Mouse (Mus musculus): Measurements from ENCODE around the gene Sult2b1.
A peak's percentile ranks its signal among the peaks of the same experiment; 100 is the strongest.

Gene Sult2b1

DNA sequence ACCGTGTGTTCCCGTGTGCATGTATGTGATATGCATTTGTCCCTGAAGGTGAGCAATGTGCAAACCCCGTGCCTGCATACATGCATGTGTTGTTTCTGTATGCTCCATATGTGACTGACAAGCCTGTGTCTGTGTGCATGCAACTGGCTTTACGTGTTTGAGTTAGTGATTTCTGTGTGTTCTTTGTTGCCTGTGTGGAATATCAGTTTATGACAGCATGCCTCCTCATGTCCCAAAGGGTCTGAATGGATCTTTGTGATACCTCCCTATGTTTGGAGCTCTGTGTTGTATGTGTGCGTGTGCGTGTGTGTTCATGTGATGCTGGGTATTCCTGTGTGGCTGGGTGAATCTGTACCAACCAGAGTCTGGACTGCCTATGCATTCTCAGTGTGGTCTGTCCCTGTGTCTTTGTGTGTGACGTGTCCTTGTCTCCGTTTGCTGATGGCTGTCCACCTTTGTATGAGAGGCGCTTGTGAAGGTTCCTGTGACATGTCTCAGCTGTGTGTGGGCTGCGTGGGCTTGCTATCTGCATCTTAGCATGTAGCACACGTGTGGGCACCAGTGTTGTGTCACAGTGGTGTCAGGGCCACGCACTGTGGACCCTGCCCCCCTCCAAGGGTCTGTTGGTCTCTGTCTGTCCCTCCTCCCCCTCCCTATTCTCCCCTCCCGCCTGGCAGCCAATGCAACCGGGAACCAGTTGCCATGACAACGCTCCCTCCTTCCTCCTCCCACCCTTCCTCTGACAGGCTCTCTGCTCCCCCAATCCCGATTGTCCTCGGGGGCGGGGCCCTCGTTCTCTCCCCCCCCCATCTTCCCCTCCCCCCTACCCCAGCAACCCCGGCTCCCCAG is at the start of gene Sult2b1:
Sult2b1 (minus strand) TSS at position 146 of the 849 bp plus-strand sequence.
- peak; percentile 96 for DNase-seq

- no peak for DNase-seq
Measured at GRCm38 (mm10) chr7:45833924-45834323, 49.5 kb upstream of the Sult2b1 start.

GRCm38 (mm10) chr7:45833148-45833790 is 48.8 kb upstream of the Sult2b1 start:
- peak; percentile 34 for DNase-seq

GRCm38 (mm10) chr7:45832428-45832827 is 48.0 kb upstream of the Sult2b1 start:
- DNase-seq, result no peak

GRCm38 (mm10) chr7:45831128-45831525 is 46.7 kb upstream of the Sult2b1 start:
- no peak for DNase-seq

GRCm38 (mm10) chr7:45830427-45831127 is 46.1 kb upstream of the Sult2b1 start, which contains the start of gene Grwd1:
Gene Grwd1, minus strand, starts transcription at chr7:45830944.
- peak; percentile 95 for DNase-seq

DNA sequence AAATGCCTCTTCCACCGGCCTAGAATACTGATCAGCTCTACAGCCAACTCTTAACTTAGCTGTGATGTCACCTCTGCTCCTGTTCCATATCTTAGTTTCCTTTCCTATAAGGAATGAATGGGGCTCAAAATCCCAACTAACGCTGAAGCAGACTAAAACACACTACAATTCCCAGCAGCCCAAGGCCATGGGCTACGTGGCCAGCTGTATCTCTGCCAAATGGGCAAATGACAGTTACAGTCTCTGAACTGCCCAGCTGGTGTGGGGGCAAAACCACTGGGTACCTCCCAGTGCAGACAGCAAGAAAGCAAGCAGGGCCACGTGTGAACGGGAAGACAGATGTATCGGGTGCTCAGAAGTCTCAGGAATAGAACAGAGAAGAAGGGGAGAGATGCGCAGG is 42.2 kb upstream of the Sult2b1 start:
- no peak for DNase-seq

DNA sequence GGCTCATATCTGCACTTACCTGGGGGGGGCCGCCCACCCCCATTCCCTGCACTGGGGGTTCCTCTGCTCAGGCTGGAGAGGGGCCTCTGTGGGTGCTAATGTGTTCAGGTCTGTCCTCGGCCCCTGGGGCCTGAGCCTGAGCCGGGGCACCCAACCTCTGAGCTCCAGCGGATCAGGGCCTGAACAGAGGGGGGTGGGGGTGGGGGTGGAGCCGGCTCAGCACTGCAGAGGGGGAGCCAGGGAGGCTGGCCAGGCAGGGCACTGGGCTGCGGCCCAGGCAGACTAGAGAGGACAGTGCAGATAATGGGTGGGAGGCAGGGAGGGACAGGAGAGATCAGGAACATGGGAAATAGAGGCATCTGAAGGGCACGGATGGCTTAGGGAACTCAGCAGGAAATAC is 40.1 kb upstream of the Sult2b1 start, which contains the start of gene Kcnj14:
Kcnj14 (minus strand) TSS at position 185 of the 400 bp plus-strand sequence.
- no peak for DNase-seq

- no peak for DNase-seq
Measured at GRCm38 (mm10) chr7:45820913-45821312, 36.4 kb upstream of the Sult2b1 start.

GRCm38 (mm10) chr7:45819843-45820242 is 35.4 kb upstream of the Sult2b1 start:
- DNase-seq, result no peak

DNA sequence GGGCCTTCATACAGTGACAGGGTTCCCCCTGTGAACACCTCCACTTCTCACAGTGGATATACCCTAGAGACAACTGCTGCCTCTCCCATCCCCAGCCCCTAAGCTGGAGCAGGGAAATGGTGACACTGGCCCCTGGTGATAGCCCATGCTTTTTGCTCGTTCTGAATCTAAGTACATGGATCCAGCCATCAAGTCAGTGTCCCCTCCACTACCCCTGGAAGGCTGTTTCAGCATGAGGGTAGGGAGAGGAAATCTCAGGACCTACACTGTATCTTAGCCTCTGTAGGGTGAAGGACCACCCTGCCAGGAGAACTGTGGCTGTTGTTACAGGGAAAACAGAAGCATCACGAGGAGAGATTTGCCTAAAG is 31.5 kb upstream of the Sult2b1 start:
- DNase-seq, result no peak

DNA sequence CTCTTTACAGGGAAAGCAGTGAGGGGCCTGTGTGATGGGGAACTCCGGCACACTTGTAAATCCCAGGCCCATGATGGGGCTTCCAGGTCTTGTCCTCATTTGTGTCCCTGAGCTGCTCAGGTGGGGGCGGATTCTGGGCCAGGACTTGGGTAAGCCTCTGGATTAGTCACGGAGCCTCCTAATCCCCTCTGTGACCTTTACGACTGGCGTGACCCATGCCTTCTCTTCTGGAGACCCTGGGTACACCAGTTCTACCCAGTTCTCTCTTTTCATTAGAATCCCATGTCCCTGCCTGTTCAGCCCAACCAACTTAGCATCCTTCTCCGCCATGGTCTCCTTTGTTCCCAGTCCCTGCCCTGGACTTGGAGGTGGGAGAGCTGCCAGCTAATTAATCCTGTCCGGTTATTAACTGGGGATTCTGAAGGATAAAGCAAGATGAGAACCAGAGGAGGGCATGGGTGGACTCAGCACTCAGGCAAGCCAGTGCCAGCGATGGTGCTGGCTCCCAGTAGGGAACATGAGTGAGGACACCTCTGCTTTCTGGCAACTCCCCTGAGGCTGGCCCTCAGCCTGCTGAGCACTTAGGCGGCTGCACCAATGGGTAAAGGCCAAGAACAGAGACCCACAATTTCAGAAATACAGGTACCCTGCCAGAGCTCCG is 31.0 kb upstream of the Sult2b1 start:
- peak; percentile 42 for DNase-seq

DNA sequence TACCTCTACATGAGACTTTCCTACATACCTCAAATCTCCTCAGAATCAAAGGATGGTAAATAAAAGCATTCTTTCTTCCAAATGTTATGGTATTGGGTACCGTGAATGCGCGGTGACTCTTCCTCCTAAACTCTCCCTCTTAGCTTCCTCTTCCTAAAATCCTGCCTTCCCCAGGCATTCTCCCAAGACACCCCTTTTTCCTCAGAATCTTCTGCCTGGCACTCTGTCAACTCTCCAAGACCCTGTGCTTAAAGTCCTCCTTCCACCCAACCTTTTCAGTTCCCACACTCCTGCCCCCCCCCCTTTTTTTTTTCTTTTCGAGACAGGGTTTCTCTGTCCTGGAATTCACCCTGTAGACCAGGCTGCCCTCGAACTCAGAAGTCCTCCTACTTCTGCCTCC is 30.4 kb upstream of the Sult2b1 start:
- no peak for DNase-seq

DNA sequence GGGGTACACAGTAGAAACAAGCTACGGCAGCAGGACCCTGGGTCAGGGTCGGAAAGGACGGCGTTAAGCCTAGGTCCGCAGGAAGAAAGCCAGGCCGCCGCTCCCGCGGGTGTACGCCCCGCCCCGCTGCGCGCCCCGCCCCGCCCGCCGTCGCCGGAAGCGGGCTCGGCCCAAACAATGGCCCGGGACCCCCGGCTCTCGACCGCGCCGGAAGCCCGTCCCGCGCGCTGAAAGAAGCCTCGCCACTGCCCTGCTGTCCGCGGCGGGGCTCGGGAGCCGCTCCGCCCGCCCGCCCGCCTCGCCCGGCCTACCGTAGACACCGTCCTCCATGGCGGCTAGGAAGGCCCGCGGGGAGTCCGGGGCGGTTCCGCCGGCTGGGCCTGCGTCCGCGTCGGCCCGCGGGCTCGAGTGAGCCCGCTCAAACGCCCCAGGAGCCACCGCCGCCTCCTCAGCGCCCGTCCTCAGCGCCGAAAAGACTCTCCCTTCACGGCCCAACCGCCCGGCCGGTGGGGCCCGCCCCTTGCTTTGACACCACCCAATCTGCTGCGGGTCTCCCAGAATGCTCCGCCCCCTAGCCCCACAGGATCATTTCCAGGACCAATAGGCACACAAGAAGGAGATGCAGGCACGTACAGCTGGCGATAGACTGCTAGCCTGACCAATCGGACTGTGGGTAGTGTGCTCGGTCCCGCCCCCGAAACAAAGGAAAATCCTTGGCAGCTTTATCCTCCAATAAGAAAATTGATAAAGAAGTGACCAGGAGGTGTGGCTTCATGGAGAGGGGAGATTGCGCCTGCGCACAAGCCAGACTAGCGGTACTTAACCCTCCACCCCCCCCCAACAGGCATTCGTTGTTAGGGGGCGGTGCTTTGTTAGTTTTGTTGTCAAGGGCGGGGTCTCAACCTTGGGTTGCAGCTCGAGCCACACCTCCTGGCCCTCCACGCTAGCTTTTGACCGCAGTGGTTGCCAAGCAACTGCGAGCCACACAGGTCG is 29.6 kb upstream of the Sult2b1 start, which contains the start of gene Cyth2:
Cyth2 (minus strand) TSS at position 795 of the 993 bp plus-strand sequence.
- DNase-seq, result peak; percentile 100

DNA sequence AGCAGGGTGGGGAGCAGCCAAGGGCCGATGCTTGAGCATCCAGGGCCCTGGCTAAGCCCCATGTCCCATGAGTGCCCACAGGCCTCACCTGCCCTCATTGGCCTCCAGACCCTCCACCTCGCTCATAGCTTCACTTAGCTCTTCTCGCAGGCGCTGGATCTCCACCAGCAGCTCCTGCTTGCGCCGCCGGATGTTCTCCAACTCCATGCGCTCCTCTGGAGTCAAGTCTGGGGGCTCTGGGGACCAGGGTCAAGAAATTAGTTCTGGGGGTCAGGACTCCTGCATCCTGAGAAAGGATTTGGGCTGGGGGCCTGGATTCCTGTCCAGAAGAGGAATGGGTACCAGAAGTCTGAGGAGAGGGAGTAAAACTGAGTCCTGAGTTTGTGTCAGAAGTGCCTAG is 28.5 kb upstream of the Sult2b1 start:
- no peak for DNase-seq

GRCm38 (mm10) chr7:45809276-45810075 is 25.0 kb upstream of the Sult2b1 start:
- DNase-seq, result no peak

DNA sequence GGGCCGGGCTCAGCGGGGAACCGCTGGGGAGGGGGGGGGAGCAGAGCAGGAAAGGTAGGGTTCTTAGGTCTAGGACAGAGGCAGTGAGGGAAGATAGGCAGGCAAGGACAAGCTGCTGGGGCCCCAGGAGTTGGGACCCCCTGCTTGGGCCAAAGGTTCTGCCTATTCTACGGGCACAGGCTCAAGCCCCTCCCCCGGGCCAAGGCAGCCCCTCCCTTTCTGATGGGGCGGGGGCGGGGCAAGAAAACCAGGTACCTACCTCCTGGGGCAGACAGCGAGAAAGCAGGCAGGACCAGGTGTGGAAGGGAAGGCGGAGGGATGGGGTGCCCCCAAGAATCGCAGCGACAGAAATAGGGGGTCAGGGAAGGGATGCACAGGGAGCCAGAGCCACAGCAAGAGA is 24.0 kb upstream of the Sult2b1 start:
- DNase-seq, result no peak

DNA sequence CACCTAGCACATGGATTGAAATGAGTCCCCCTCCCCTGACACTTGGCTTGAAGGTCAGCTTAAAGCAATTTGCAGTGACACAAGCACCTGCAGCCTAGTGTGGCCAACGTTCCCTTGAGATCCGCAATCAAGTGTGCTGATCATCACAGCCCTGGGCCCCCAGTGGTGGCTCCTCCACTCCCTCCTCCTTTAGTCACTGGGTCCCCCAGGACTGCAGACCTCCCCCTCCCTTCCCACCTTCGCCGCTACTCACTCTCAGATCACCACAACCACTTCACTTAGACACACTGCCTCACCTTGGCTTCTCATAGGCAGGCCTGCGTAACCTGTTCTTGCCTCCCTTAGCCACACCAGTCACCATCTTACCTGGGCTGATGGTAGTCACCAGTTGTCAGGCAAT is 21.5 kb upstream of the Sult2b1 start:
- DNase-seq, result no peak

GRCm38 (mm10) chr7:45802551-45802950 is 18.1 kb upstream of the Sult2b1 start:
- DNase-seq, result no peak

- DNase-seq, result peak; percentile 93
Measured at GRCm38 (mm10) chr7:45801348-45801747, 16.9 kb upstream of the Sult2b1 start.
